Mouse (Mus musculus): ENCODE measurements at regions not wholly inside any gene's neighbourhood (a gene's known extent, or its start where the extent isn't known, plus 50 kb on each side); places are given as distances from the start of the nearest gene placed in this dataset.

GRCm38 (mm10) chr5:40780363-40780762 is 927.6 kb downstream of the Rab28 start:
- no peak for ATAC-seq (ENCODE audit: low FRiP score)
- no peak overlapping the region for H3K27ac ChIP-seq (ENCODE audit: low read depth, low read length)
- WGBS, result 71% methylated on average over 1 of the region's 1 CpGs

GRCm38 (mm10) chr5:40779902-40780301 is 928.1 kb downstream of the Rab28 start:
- DNase-seq (ENCODE audit: low spot score, missing footprints), result no peak

More at GRCm38 (mm10) chr5:40780363-40780762, 927.6 kb downstream of the Rab28 start:
- Histone ChIP-seq H3K4me2 (no peak overlapping the region), H3K27me3 (ENCODE audit: control insufficient read depth, insufficient read depth, low read length) (no peaks in the 10 kb centered on the region), H3K4me3 (ENCODE audit: low read depth, low read length) (no peak overlapping the region), H3K9me3 (ENCODE audit: control insufficient read depth, low read length) (no peaks in the 10 kb centered on the region), H3K4me1 (ENCODE audit: control insufficient read depth, insufficient read depth, low read length) (no peaks in the 10 kb centered on the region), H3K9ac (ENCODE audit: low read length) (no peak overlapping the region), H3K36me3 (ENCODE audit: control insufficient read depth, insufficient read depth, low read length) (no peaks in the 10 kb centered on the region)
- no peak for DNase-seq (ENCODE audit: low spot score, missing footprints)

GRCm38 (mm10) chr5:40775856-40776255 is 932.1 kb downstream of the Rab28 start:
- ATAC-seq (ENCODE audit: low FRiP score) (no peak), DNase-seq (ENCODE audit: low spot score, missing footprints) (no peak)
- Histone ChIP-seq H3K9me3 (ENCODE audit: control insufficient read depth, low read length) (no peaks in the 10 kb centered on the region), H3K36me3 (ENCODE audit: control insufficient read depth, insufficient read depth, low read length) (no peaks in the 10 kb centered on the region), H3K27me3 (ENCODE audit: control insufficient read depth, insufficient read depth, low read length) (no peaks in the 10 kb centered on the region), H3K9ac (ENCODE audit: low read length) (no peak overlapping the region), H3K27ac (ENCODE audit: low read depth, low read length) (no peak overlapping the region), H3K4me1 (ENCODE audit: control insufficient read depth, insufficient read depth, low read length) (no peaks in the 10 kb centered on the region), H3K4me2 (no peak overlapping the region), H3K4me3 (ENCODE audit: low read depth, low read length) (no peak overlapping the region)
- WGBS, result 90% methylated on average over 2 of the region's 2 CpGs

More at GRCm38 (mm10) chr5:40779902-40780301, 928.1 kb downstream of the Rab28 start:
- Histone ChIP-seq H3K27ac (ENCODE audit: low read depth, low read length) (no peak overlapping the region), H3K27me3 (ENCODE audit: control insufficient read depth, insufficient read depth, low read length) (no peaks in the 10 kb centered on the region), H3K4me1 (ENCODE audit: control insufficient read depth, insufficient read depth, low read length) (no peaks in the 10 kb centered on the region), H3K4me2 (no peak overlapping the region), H3K9me3 (ENCODE audit: control insufficient read depth, low read length) (no peaks in the 10 kb centered on the region), H3K36me3 (ENCODE audit: control insufficient read depth, insufficient read depth, low read length) (no peaks in the 10 kb centered on the region), H3K4me3 (ENCODE audit: low read depth, low read length) (no peak overlapping the region), H3K9ac (ENCODE audit: low read length) (no peak overlapping the region)
- WGBS, result 84% methylated on average over 1 of the region's 1 CpGs
- ATAC-seq (ENCODE audit: low FRiP score), result no peak

GRCm38 (mm10) chr5:40760224-40760623 is 947.7 kb downstream of the Rab28 start:
- H3K9me3 ChIP-seq (ENCODE audit: control insufficient read depth, low read length), result no peaks in the 10 kb centered on the region
- H3K36me3 ChIP-seq (ENCODE audit: control insufficient read depth, insufficient read depth, low read length), result no peaks in the 10 kb centered on the region
- H3K4me2 ChIP-seq, result no peak overlapping the region
- no peaks in the 10 kb centered on the region for H3K27me3 ChIP-seq (ENCODE audit: control insufficient read depth, insufficient read depth, low read length)
- DNase-seq (ENCODE audit: low spot score, missing footprints) (no peak), ATAC-seq (ENCODE audit: low FRiP score) (no peak)
- H3K4me1 ChIP-seq (ENCODE audit: control insufficient read depth, insufficient read depth, low read length), result no peaks in the 10 kb centered on the region
- H3K9ac ChIP-seq (ENCODE audit: low read length), result no peak overlapping the region
- WGBS, result 78% methylated on average over 2 of the region's 2 CpGs
- H3K4me3 ChIP-seq (ENCODE audit: low read depth, low read length), result no peak overlapping the region
- H3K27ac ChIP-seq (ENCODE audit: low read depth, low read length), result no peak overlapping the region

- H3K4me2 ChIP-seq, result no peak overlapping the region
- no peak overlapping the region for H3K4me3 ChIP-seq (ENCODE audit: low read depth, low read length)
- H3K27ac ChIP-seq (ENCODE audit: low read depth, low read length), result no peak overlapping the region
- no peak overlapping the region for H3K9ac ChIP-seq (ENCODE audit: low read length)
- DNase-seq (ENCODE audit: low spot score, missing footprints) (no peak), ATAC-seq (ENCODE audit: low FRiP score) (no peak)
- WGBS, result 75% methylated on average over 1 of the region's 1 CpGs
- H3K27me3 ChIP-seq (ENCODE audit: control insufficient read depth, insufficient read depth, low read length), result no peaks in the 10 kb centered on the region
- no peaks in the 10 kb centered on the region for H3K36me3 ChIP-seq (ENCODE audit: control insufficient read depth, insufficient read depth, low read length)
- no peaks in the 10 kb centered on the region for H3K9me3 ChIP-seq (ENCODE audit: control insufficient read depth, low read length)
- no peaks in the 10 kb centered on the region for H3K4me1 ChIP-seq (ENCODE audit: control insufficient read depth, insufficient read depth, low read length)
Observed at GRCm38 (mm10) chr5:40750044-40750443, 957.9 kb downstream of the Rab28 start.

- WGBS, result 83% methylated on average over 7 of the region's 7 CpGs
- no peak for DNase-seq (ENCODE audit: low spot score, missing footprints)
- Histone ChIP-seq H3K27me3 (ENCODE audit: control insufficient read depth, insufficient read depth, low read length) (no peaks in the 10 kb centered on the region), H3K9ac (ENCODE audit: low read length) (no peak overlapping the region), H3K27ac (ENCODE audit: low read depth, low read length) (no peak overlapping the region), H3K4me1 (ENCODE audit: control insufficient read depth, insufficient read depth, low read length) (no peaks in the 10 kb centered on the region), H3K9me3 (ENCODE audit: control insufficient read depth, low read length) (no peaks in the 10 kb centered on the region), H3K4me3 (ENCODE audit: low read depth, low read length) (no peak overlapping the region), H3K36me3 (ENCODE audit: control insufficient read depth, insufficient read depth, low read length) (no peaks in the 10 kb centered on the region), H3K4me2 (no peak overlapping the region)
- no peak for ATAC-seq (ENCODE audit: low FRiP score)
Observed at GRCm38 (mm10) chr5:40735660-40736059, 972.3 kb downstream of the Rab28 start.

- no peak for DNase-seq (ENCODE audit: low spot score, missing footprints)
- 0 out of 2 replicates have a peak, but pooled peaks have one; percentile 9 for ATAC-seq (ENCODE audit: low FRiP score)
Observed at GRCm38 (mm10) chr5:40733844-40734566, 974.0 kb downstream of the Rab28 start.

GRCm38 (mm10) chr5:40714497-40715128 is 959.3 kb upstream of the Hs3st1 start:
- Histone ChIP-seq H3K9me3 (ENCODE audit: control insufficient read depth, low read length) (no peaks in the 10 kb centered on the region), H3K27me3 (ENCODE audit: control insufficient read depth, insufficient read depth, low read length) (no peaks in the 10 kb centered on the region), H3K4me1 (ENCODE audit: control insufficient read depth, insufficient read depth, low read length) (no peaks in the 10 kb centered on the region), H3K9ac (ENCODE audit: low read length) (no peak overlapping the region), H3K36me3 (ENCODE audit: control insufficient read depth, insufficient read depth, low read length) (no peaks in the 10 kb centered on the region), H3K4me2 (no peak overlapping the region), H3K4me3 (ENCODE audit: low read depth, low read length) (no peak overlapping the region), H3K27ac (ENCODE audit: low read depth, low read length) (no peak overlapping the region)
- WGBS, result 91% methylated on average over 3 of the region's 3 CpGs
- no peak for ATAC-seq (ENCODE audit: low FRiP score)
- no peak for DNase-seq (ENCODE audit: low spot score, missing footprints)

More at GRCm38 (mm10) chr5:40733844-40734566, 974.0 kb downstream of the Rab28 start:
- Histone ChIP-seq H3K36me3 (ENCODE audit: control insufficient read depth, insufficient read depth, low read length) (no peaks in the 10 kb centered on the region), H3K27ac (ENCODE audit: low read depth, low read length) (no peak overlapping the region), H3K27me3 (ENCODE audit: control insufficient read depth, insufficient read depth, low read length) (no peaks in the 10 kb centered on the region), H3K4me1 (ENCODE audit: control insufficient read depth, insufficient read depth, low read length) (no peaks in the 10 kb centered on the region), H3K9me3 (ENCODE audit: control insufficient read depth, low read length) (no peaks in the 10 kb centered on the region), H3K4me3 (ENCODE audit: low read depth, low read length) (no peak overlapping the region), H3K4me2 (no peak overlapping the region), H3K9ac (ENCODE audit: low read length) (no peak overlapping the region)
- 81% methylated on average over 2 of the region's 2 CpGs for WGBS

- no peak overlapping the region for H3K9ac ChIP-seq (ENCODE audit: low read length)
- no peak overlapping the region for H3K4me2 ChIP-seq
- no peak overlapping the region for H3K27ac ChIP-seq (ENCODE audit: low read depth, low read length)
- ATAC-seq (ENCODE audit: low FRiP score), result no peak
- 79% methylated on average over 5 of the region's 5 CpGs for WGBS
- no peaks in the 10 kb centered on the region for H3K27me3 ChIP-seq (ENCODE audit: control insufficient read depth, insufficient read depth, low read length)
- no peak for DNase-seq (ENCODE audit: low spot score, missing footprints)
- H3K4me3 ChIP-seq (ENCODE audit: low read depth, low read length), result no peak overlapping the region
- H3K9me3 ChIP-seq (ENCODE audit: control insufficient read depth, low read length), result no peaks in the 10 kb centered on the region
- no peaks in the 10 kb centered on the region for H3K4me1 ChIP-seq (ENCODE audit: control insufficient read depth, insufficient read depth, low read length)
- H3K36me3 ChIP-seq (ENCODE audit: control insufficient read depth, insufficient read depth, low read length), result no peaks in the 10 kb centered on the region
Observed at GRCm38 (mm10) chr5:40701651-40702050, 946.4 kb upstream of the Hs3st1 start.

Data from midbrain, embryonic 11.5 days (tissue).